Mouse (Mus musculus) Patski (cell line): Measurements from ENCODE around the gene Esyt1. TPM values are rescaled to one million over a fixed set of nuclear protein-coding genes. Genes with fewer than 3 reads are reported as not detected.
"Not testable (repeated sequence)": the region's sequence is repeated elsewhere in the genome, so short reads cannot be mapped to it uniquely, and the experiment has no call there.

Source experiments
- ATAC-seq: fragments of 100-300 bp; one replicate; pipeline ENCODE4 v1.8.0; 2021
- CTCF ChIA-PET: fragments of 350-600 bp; sonication (Branson Sonifier 250); formaldehyde crosslinking; loops from one replicate; lab custom pipeline; 2022; ENCODE audit warnings: inconsistent platforms; lab: Charles Lee
- POLR2A ChIA-PET: fragments of 350-600 bp; sonication (Branson Sonifier 250); formaldehyde crosslinking; loops from one replicate; lab custom pipeline; 2022; ENCODE audit warnings: antibody characterized with exemption, inconsistent platforms; lab: Charles Lee
- DNase-seq: peaks from one replicate; pipeline ENCODE4 v3.0.0-alpha.2; 2011; ENCODE audit warnings: low read depth, low spot score
- H3K27me3 ChIP-seq: fragments of 371-371 bp; one replicate; pipeline ENCODE4 v1.5.1; 2021
- CTCF ChIP-seq: fragments of 100-300 bp; IDR thresholded peaks from one replicate; pipeline ENCODE4 v1.5.1; 2021
- in situ Hi-C: fragments of 300-500 bp; cut with MboI; formaldehyde crosslinking; loops from 3 replicates; pipeline ENCODE4 v1.11.1; 2018; ENCODE audit warnings: low pct_unique_long_range_greater_than_20kb, mixed read lengths
- polyA plus RNA-seq: library from polyadenylated mRNA; unstranded; gene quantifications from one replicate; pipeline ENCODE4 v1.2.3, GENCODE M21; 2021

Gene Esyt1
- 75.8 TPM for polyA plus RNA-seq

GRCm38 (mm10) chr10:128525671-128526308 lies at the start of gene Esyt1:
TSS of gene Esyt1 (minus strand) at chr10:128525871.
- CTCF ChIA-PET, result interaction anchor here (0.6 to 4.9 kb wide), 8 partner anchors 10 to 336 kb away, joined by 3 to 25 read pairs (median 5); no protein-coding TSS in a partner anchor
- POLR2A ChIA-PET, result interaction anchor here (0.7 to 3.1 kb wide), 6 partner anchors 10 to 37 kb away, joined by 3 to 12 read pairs (median 4); partner anchors contain the start of gene Myl6
- TF ChIP-seq CTCF, result no peak
- DNase-seq (peak; percentile 98), ATAC-seq (peak; percentile 93)
- in situ Hi-C loops, result no loop called here
- no peaks in the 10 kb centered on the region for H3K27me3 ChIP-seq

GRCm38 (mm10) chr10:128575063-128575462 lies 49.4 kb upstream of the Esyt1 start:
- DNase-seq (no peak), ATAC-seq (no peak)
- no peaks in the 10 kb centered on the region for H3K27me3 ChIP-seq
- TF ChIP-seq CTCF, result no peak
- in situ Hi-C loops, result no loop called here
- CTCF ChIA-PET, result no interaction called here
- POLR2A ChIA-PET, result interaction anchor here (1.0 kb wide), 1 partner anchor 99 kb away, joined by 3 read pairs; the partner anchor contains the start of gene Suox

- TF ChIP-seq CTCF, result no peak
- in situ Hi-C loops, result no loop called here
- H3K27me3 ChIP-seq, result no peaks in the 10 kb centered on the region
- CTCF ChIA-PET, result interaction anchor here (0.9 to 2.4 kb wide), 3 partner anchors 15 to 47 kb away, joined by 3 to 11 read pairs (median 3); no protein-coding TSS in a partner anchor
- DNase-seq (peak; percentile 90), ATAC-seq (peak; percentile 96)
- POLR2A ChIA-PET, result interaction anchor here (0.8 to 1.4 kb wide), 2 partner anchors 18 to 47 kb away, joined by 3 read pairs; no protein-coding TSS in a partner anchor
Observed at GRCm38 (mm10) chr10:128565788-128566531, 40.3 kb upstream of the Esyt1 start, which contains the start of gene Pa2g4. TSS of gene Pa2g4 (minus strand) at chr10:128565987.

- H3K27me3 ChIP-seq, result no peaks in the 10 kb centered on the region
- DNase-seq (no peak), ATAC-seq (peak; percentile 40)
- POLR2A ChIA-PET, result interaction anchor here (0.8 to 1.4 kb wide), 2 partner anchors 17 to 47 kb away, joined by 3 read pairs; no protein-coding TSS in a partner anchor
- CTCF ChIA-PET, result interaction anchor here (0.9 to 2.4 kb wide), 3 partner anchors 14 to 48 kb away, joined by 3 to 11 read pairs (median 3); no protein-coding TSS in a partner anchor
- in situ Hi-C loops, result no loop called here
- no peak for TF ChIP-seq CTCF
Observed at GRCm38 (mm10) chr10:128565206-128565787, 39.6 kb upstream of the Esyt1 start.

- no peaks in the 10 kb centered on the region for H3K27me3 ChIP-seq
- ChIA-PET POLR2A (interaction anchor here (0.5 kb wide), 1 partner anchor 14 kb away, joined by 5 read pairs; the partner anchor contains the start of gene Rpl41), CTCF (no interaction called here)
- in situ Hi-C loops, result no loop called here
- TF ChIP-seq CTCF, result no peak
- ATAC-seq (no peak), DNase-seq (no peak)
Observed at GRCm38 (mm10) chr10:128563544-128563943, 37.9 kb upstream of the Esyt1 start.

- ChIA-PET POLR2A (no interaction called here), CTCF (no interaction called here)
- in situ Hi-C loops, result no loop called here
- no peak for TF ChIP-seq CTCF
- no peaks in the 10 kb centered on the region for H3K27me3 ChIP-seq
- DNase-seq, result no peak
- no peak for ATAC-seq
Observed at GRCm38 (mm10) chr10:128556963-128557362, 31.3 kb upstream of the Esyt1 start.

- ATAC-seq, result no peak
- no peak for TF ChIP-seq CTCF
- DNase-seq, result no peak
- CTCF ChIA-PET, result no interaction called here
- no peaks in the 10 kb centered on the region for H3K27me3 ChIP-seq
- POLR2A ChIA-PET, result no interaction called here
- in situ Hi-C loops, result no loop called here
Observed at GRCm38 (mm10) chr10:128556286-128556685, 30.6 kb upstream of the Esyt1 start.

- ATAC-seq, H3K27me3 ChIP-seq, CTCF ChIA-PET, DNase-seq, POLR2A ChIA-PET, in situ Hi-C loops: not testable (repeated sequence)
Observed at GRCm38 (mm10) chr10:128555567-128555966, 29.9 kb upstream of the Esyt1 start.

- DNase-seq, POLR2A ChIA-PET, H3K27me3 ChIP-seq, ATAC-seq, in situ Hi-C loops: not testable (repeated sequence)
- CTCF ChIA-PET, result interaction anchor here (1.1 kb wide), 1 partner anchor 16 kb away, joined by 3 read pairs; the partner anchor contains the start of gene Pa2g4
Observed at GRCm38 (mm10) chr10:128550144-128550823, 24.6 kb upstream of the Esyt1 start.

GRCm38 (mm10) chr10:128549682-128550057 lies 24.0 kb upstream of the Esyt1 start:
- POLR2A ChIA-PET, result interaction anchor here (0.6 kb wide), 1 partner anchor 13 kb away, joined by 5 read pairs; no protein-coding TSS in a partner anchor
- ATAC-seq, H3K27me3 ChIP-seq, DNase-seq, CTCF ChIA-PET: not testable (repeated sequence)
- in situ Hi-C loops, result loop anchor here (5.0 kb wide), 1 partner anchor 63 kb away; no protein-coding TSS in a partner anchor
